Mouse (Mus musculus): ENCODE results near the gene Olfr510.

- TF ChIP-seq POLR2A (IDR thresholded peaks at IDR 0.05; ENCODE audit: insufficient read depth, low read length) (no peak), CTCF (IDR thresholded peaks at IDR 0.05; ENCODE audit: low read depth, low read length) (no peak)
These were observed 4.8 kb downstream of the Olfr510 start for GRCm38 (mm10) chr7:108671058-108671457.
